Mouse (Mus musculus) liver, embryonic 14.5 days (tissue): ENCODE data around the gene Frem1. TPM values are rescaled to one million over a fixed set of nuclear protein-coding genes. Genes with fewer than 3 reads are reported as not detected.

Experiments
- ATAC-seq: fragments of 200-750 bp; cut with Nextera tagmentation; 2 replicates; pipeline ENCODE4 v1.8.0; 2017; ENCODE audit warnings: moderate number of reproducible peaks, mild to moderate bottlenecking, moderate library complexity; ENCODE audit not compliant: insufficient read depth
- DNase-seq, 3 experiments: peaks; one replicate each; pipeline ENCODE4 v3.0.0-alpha.2; 2012 to 2013; ENCODE audit warnings: low read depth in 3 of 3, low spot score in 3 of 3
- H3K27ac ChIP-seq: fragments of 300-500 bp; sonication (generic); 2 replicates; pipeline ENCODE4 v1.5.1; 2014; ENCODE audit warnings: moderate library complexity, mild to moderate bottlenecking, control low read depth, inconsistent platforms
- H3K27me3 ChIP-seq: fragments of 300-500 bp; sonication (generic); 2 replicates; pipeline ENCODE4 v1.6.1; 2014; ENCODE audit warnings: mild to moderate bottlenecking, low read length, moderate library complexity; ENCODE audit not compliant: control insufficient read depth, insufficient read depth
- H3K36me3 ChIP-seq: fragments of 300-500 bp; sonication (generic); replicated peaks from 2 replicates; pipeline ENCODE4 v1.6.1; 2014; ENCODE audit warnings: low read depth; ENCODE audit not compliant: control insufficient read depth, insufficient read depth
- H3K4me1 ChIP-seq, 2 experiments: fragments of 200-500 bp in 1 of 2; fragments of 300-500 bp in 1 of 2; sonication (generic) in 1 of 2; replicated peaks; 2 replicates each; pipeline ENCODE4 v1.6.1; 2012 to 2014; ENCODE audit warnings: antibody characterized with exemption in 1 of 2, inconsistent platforms in 1 of 2, low read length in 1 of 2; ENCODE audit not compliant: control insufficient read depth in 2 of 2, insufficient read depth in 2 of 2
- H3K4me2 ChIP-seq: fragments of 300-500 bp; sonication (generic); 2 replicates; pipeline ENCODE4 v1.6.1; 2014; ENCODE audit warnings: low read depth, mild to moderate bottlenecking, control low read depth, moderate library complexity
- H3K4me3 ChIP-seq, 2 experiments: fragments of 200-500 bp in 1 of 2; fragments of 300-500 bp in 1 of 2; sonication (generic) in 1 of 2; 2 replicates each; pipeline ENCODE4 v1.5.1; 2012 to 2014; ENCODE audit warnings: low read depth in 2 of 2, low read length in 2 of 2, mild to moderate bottlenecking in 2 of 2, control low read depth in 1 of 2, inconsistent platforms in 1 of 2, moderate library complexity in 1 of 2; ENCODE audit not compliant: insufficient read depth in 1 of 2
- H3K9ac ChIP-seq: fragments of 300-500 bp; sonication (generic); replicated peaks from 2 replicates; pipeline ENCODE4 v1.6.1; 2014; ENCODE audit warnings: mild to moderate bottlenecking, control low read depth, moderate library complexity
- H3K9me3 ChIP-seq: fragments of 300-500 bp; sonication (generic); 2 replicates; pipeline ENCODE4 v1.6.1; 2016; ENCODE audit warnings: low read length, mixed read lengths; ENCODE audit not compliant: control insufficient read depth
- CTCF ChIP-seq: IDR thresholded peaks from 2 replicates; pipeline ENCODE4 v1.5.1; 2016; ENCODE audit warnings: antibody characterized with exemption, low read depth, control low read depth
- EP300 ChIP-seq: IDR thresholded peaks from 2 replicates; pipeline ENCODE4 v1.6.1; 2016; ENCODE audit warnings: antibody characterized with exemption, low read depth
- WGBS: fragments of 180-500 bp; shearing (Covaris S2); extraction: QIAGEN DNeasy Blood & Tissue Kit; methylation state at CpG from one replicate; pipeline ENCODE4 v1.1.7; 2014; ENCODE audit not compliant: insufficient replicate concordance; 5-methylcytosine and 5-hydroxymethylcytosine counted together
- polyA plus RNA-seq, 2 experiments: library from polyadenylated mRNA; depleted of rRNA in 1 of 2; stranded (reverse) in 1 of 2; unstranded in 1 of 2; fragments of >200 nt; fragmentation: Nextera tagmentation in 1 of 2; extraction: Ambion mirVana in 1 of 2; gene quantifications; 2 replicates each; pipeline versions ENCODE4 v1.2.1 to v1.2.3; 2012 to 2014

Frem1 gene
- polyA plus RNA-seq (2012; rRNA removed) (0.76 and 0.90 TPM in 2 replicates), polyA plus RNA-seq (2014; fragmentation: Nextera tagmentation; extraction: Ambion mirVana) (0.85 and 0.93 TPM in 2 replicates)

DNA sequence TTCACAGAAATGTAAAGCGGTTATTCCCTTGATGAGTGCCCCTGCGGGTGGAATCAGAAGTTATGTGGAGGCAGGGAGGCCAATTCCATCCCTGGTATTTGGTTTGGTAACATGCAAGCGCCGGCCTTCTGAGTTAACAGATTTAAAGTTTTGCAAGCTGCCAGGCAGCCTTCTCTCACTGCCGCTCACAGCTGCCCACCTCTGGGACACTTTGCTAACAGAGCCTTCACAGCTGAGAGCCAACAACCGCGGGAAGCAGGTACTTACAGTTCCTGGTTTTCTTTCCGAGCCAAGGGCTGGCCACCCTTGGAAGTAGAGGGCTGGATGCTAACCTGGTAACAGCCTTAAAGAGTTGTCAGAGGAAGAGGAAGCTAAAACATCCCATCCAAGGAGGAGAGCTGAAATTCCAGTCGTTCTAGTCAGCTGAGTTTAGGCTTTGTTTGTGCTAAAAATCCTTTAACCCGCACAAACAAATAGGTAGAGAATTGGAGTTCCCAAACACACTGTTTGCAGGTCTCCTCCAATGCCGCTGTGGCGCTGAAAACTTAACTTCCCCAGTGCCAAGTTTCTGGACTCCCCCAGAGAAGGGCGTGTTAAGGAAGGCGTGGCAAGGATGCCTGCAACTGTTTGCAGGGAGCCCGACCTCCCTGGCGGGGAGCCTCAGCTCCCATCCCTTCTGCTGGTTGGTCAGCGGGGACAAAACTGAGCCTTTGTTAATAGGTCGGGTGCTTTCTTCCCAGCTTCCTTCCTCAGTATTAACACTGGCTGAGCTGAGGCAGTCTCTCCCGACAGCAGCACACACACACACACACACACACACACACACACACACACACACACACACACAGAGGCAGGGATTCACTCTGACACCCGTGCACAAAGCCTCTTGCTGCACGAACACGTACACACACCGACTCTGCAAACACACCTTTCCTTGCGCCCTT, at the start of gene Frem1:
Gene Frem1, minus strand, starts transcription at position 706 of the 944 bp plus-strand sequence.
- Histone ChIP-seq H3K36me3 (no peaks in the 10 kb centered on the region), H3K4me1 (no peaks in the 10 kb centered on the region), H3K27ac (no peak within 1 kb of the TSS), H3K27me3 (no peaks in the 10 kb centered on the region; the same call in 1 of the 2 replicates), H3K9ac (no peak within 1 kb of the TSS), H3K9me3 (no peaks in the 10 kb centered on the region), H3K4me2 (peak within 1 kb of the TSS; percentile 15; the same call in 1 of the 2 replicates), H3K4me3 (peak within 1 kb of the TSS; percentile 8 to 48)
- no peak for DNase-seq
- 8% methylated on average over 24 of the region's 24 CpGs for WGBS
- no peak for ATAC-seq
- TF ChIP-seq EP300 (no peak), CTCF (no peak)

DNA sequence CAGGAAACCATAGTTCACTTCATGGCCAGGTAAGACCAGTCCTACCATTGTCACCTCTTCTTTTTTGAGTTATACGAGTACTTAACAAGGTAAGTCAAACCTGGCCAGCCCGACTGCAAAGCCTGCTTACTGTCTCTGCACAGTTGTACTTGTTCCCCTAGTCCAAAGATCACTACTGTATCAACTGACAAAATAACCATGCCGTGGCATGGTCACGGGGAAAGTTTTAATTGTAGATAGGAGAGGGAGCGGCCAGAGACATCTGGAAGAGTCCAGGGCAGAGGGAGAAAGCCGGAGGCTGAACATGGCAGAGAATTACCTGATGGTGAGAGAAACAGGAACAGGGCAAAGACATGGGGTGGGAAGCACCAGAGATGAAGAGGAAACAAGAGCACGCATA, 46.9 kb upstream of the Frem1 start:
- Histone ChIP-seq H3K4me2 (no peak overlapping the region), H3K27me3 (no peaks in the 10 kb centered on the region), H3K4me3 (no peak overlapping the region), H3K9me3 (no peaks in the 10 kb centered on the region), H3K4me1 (0 out of 4 replicates have a peak, but pooled peaks cover 0 to 2% of the 10 kb centered on the region in 2 experiments), H3K36me3 (no peaks in the 10 kb centered on the region), H3K9ac (no peak overlapping the region), H3K27ac (no peak overlapping the region)
- DNase-seq (no peak), ATAC-seq (no peak)
- TF ChIP-seq EP300, result no peak
- TF ChIP-seq CTCF, result no peak
- WGBS, result 58% methylated on average over 7 of the region's 7 CpGs

DNA sequence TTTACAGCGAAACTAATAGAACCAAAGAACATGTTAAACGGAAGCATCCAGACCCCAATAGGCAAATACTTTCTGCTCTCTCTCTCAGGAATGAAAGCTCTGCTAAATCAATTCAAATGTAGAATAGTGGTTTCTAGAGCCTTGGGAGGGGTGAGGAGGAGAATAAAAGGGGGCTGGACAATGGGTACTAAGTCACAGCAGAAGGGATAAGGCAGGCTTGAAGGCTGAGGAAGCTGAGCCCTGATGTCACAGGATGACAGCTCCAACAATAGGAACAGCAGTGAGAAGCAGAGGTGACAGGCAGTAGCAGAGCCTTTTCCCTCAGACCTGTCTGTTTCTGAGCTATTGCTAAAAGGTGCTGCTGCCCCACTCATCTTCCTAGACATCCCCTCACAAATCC, 41.8 kb upstream of the Frem1 start:
- 55% methylated on average over 2 of the region's 2 CpGs for WGBS
- Histone ChIP-seq H3K4me1 (no peaks in the 10 kb centered on the region), H3K9me3 (no peaks in the 10 kb centered on the region), H3K4me2 (no peak overlapping the region), H3K36me3 (no peaks in the 10 kb centered on the region), H3K27ac (no peak overlapping the region), H3K9ac (no peak overlapping the region), H3K4me3 (no peak overlapping the region), H3K27me3 (no peaks in the 10 kb centered on the region)
- no peak for DNase-seq
- no peak for TF ChIP-seq EP300
- TF ChIP-seq CTCF, result no peak
- ATAC-seq, result no peak

DNA sequence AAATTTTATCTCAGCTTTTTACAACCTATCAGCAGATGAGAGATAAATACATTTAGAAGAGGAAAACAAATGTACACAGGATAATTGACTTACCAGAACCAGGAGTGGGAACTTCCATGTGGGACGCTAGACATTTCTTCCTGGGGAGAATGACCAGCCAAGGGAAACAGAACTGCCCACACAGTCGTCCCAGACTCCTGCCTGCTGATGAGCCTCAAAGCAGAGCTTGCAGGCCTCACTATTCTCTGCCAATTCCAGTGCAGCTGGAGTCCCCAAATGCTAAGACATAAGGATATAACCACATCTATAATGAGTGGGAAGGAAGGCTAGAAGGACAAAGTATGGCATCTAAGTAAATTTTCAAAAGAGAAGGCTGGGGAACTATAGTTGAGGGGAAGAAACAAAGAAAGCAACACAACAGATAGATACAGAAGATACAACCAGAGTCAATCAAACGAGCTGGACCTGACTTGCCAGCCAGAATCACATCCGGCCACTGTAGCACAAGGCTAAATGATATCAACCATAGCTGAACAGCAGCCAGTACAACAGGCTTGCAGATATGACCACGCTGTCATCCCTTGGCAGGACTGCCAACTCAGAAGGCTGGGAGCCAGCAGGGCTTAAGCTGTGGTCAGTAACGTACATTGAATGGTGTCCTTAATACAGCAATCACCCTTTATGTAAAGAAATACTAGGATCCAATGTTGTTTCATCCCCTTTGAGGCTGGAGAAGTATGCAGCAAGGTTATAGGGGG, 38.7 kb upstream of the Frem1 start:
- H3K36me3 ChIP-seq, result no peaks in the 10 kb centered on the region
- H3K9me3 ChIP-seq, result no peaks in the 10 kb centered on the region
- TF ChIP-seq CTCF, result no peak
- TF ChIP-seq EP300, result no peak
- H3K9ac ChIP-seq, result no peak overlapping the region
- ATAC-seq (no peak), DNase-seq (no peak)
- no peaks in the 10 kb centered on the region for H3K4me1 ChIP-seq
- WGBS, result 31% methylated on average over 6 of the region's 6 CpGs
- no peak overlapping the region for H3K27ac ChIP-seq
- H3K27me3 ChIP-seq, result no peaks in the 10 kb centered on the region
- H3K4me2 ChIP-seq, result no peak overlapping the region
- H3K4me3 ChIP-seq, result no peak overlapping the region
